Mouse (Mus musculus) megakaryocyte progenitor cell, adult 5-6 weeks (primary cell): ENCODE measurements around the gene Cdon. TPM values are rescaled to one million over a fixed set of nuclear protein-coding genes. Genes with fewer than 3 reads are reported as not detected.

ENCODE experiments used
- ATAC-seq: replicated peaks from 2 replicates; pipeline ENCODE4 v1.8.0; 2016; ENCODE audit warnings: mild to moderate bottlenecking, moderate TSS enrichment, inconsistent platforms; ENCODE audit not compliant: poor library complexity
- total RNA-seq, 2 experiments: library from RNA; stranded (forward) in 1 of 2; stranded (reverse) in 1 of 2; fragments of 157-497, 149-512 nt in 1 of 2; fragments of 200-1000 nt in 1 of 2; gene quantifications; 2 replicates each; pipeline versions ENCODE4 v1.2.3 to v1.2.4; 2015 to 2017

Gene Cdon
- total RNA-seq, 2 experiments from 2014 or later: 0.37 to 0.67 TPM

- ATAC-seq: no peak
Observed at GRCm38 (mm10) chr9:35539001-35539750, 118.2 kb downstream of the Cdon start.

GRCm38 (mm10) chr9:35541024-35541423 is 120.1 kb downstream of the Cdon start:
- no peak for ATAC-seq

GRCm38 (mm10) chr9:35541488-35541887 is 120.6 kb downstream of the Cdon start:
- ATAC-seq: peak; percentile 81

GRCm38 (mm10) chr9:35541941-35542340 is 121.0 kb downstream of the Cdon start:
- no peak for ATAC-seq

- ATAC-seq: peak; percentile 41
Observed at GRCm38 (mm10) chr9:35543099-35543860, 122.4 kb downstream of the Cdon start.

- no peak for ATAC-seq
Observed at GRCm38 (mm10) chr9:35544666-35545065, 123.7 kb downstream of the Cdon start.

GRCm38 (mm10) chr9:35545704-35546103 is 124.8 kb downstream of the Cdon start:
- ATAC-seq: no peak

- peak; percentile 90 for ATAC-seq
Observed at GRCm38 (mm10) chr9:35546745-35547144, 125.8 kb downstream of the Cdon start.

GRCm38 (mm10) chr9:35548455-35548854 is 127.5 kb downstream of the Cdon start:
- ATAC-seq: no peak

GRCm38 (mm10) chr9:35556494-35557102 is 135.7 kb downstream of the Cdon start:
- ATAC-seq: no peak

Other genes starting within 250 kb of the Cdon start
- 64.1 and 67.6 TPM in 2 replicates for gene Dcps, start 245.1 kb upstream of the Cdon start, total RNA-seq (2015)
- gene Dcps, start 245.1 kb upstream of the Cdon start, total RNA-seq (2017): 56.2 and 64.9 TPM in 2 replicates
- 82.6 and 84.3 TPM in 2 replicates for gene Srpr, start 221.0 kb upstream of the Cdon start, total RNA-seq (2015)
- gene Srpr, start 221.0 kb upstream of the Cdon start, total RNA-seq (2017): 61.6 and 61.7 TPM in 2 replicates
- 7.0 and 7.7 TPM in 2 replicates for gene Tirap, start 220.8 kb upstream of the Cdon start, total RNA-seq (2015)
- gene Tirap, start 220.8 kb upstream of the Cdon start, total RNA-seq (2017): 10.3 and 10.4 TPM in 2 replicates
- 12.7 and 13.6 TPM in 2 replicates for gene Foxred1, start 210.1 kb upstream of the Cdon start, total RNA-seq (2015)
- gene Foxred1, start 210.1 kb upstream of the Cdon start, total RNA-seq (2017): 42.8 and 44.8 TPM in 2 replicates
- gene Fam118b, start 153.3 kb upstream of the Cdon start, total RNA-seq (2015): 36.4 and 52.1 TPM in 2 replicates
- gene Fam118b, start 153.3 kb upstream of the Cdon start, total RNA-seq (2017): 12.0 TPM in 2 replicates
- gene Rpusd4, start 153.3 kb upstream of the Cdon start, total RNA-seq (2015): 16.5 and 22.6 TPM in 2 replicates
- gene Rpusd4, start 153.3 kb upstream of the Cdon start, total RNA-seq (2017): 19.9 and 23.9 TPM in 2 replicates
- not detected in 2 replicates for gene Gm1113, start 97.1 kb downstream of the Cdon start, total RNA-seq (2015)
- gene Gm1113, start 97.1 kb downstream of the Cdon start, total RNA-seq (2017): not detected in 2 replicates
- 0.05 TPM in 1 of 2 replicates, not detected in the other for gene Ddx25, start 137.4 kb downstream of the Cdon start, total RNA-seq (2015)
- gene Ddx25, start 137.4 kb downstream of the Cdon start, total RNA-seq (2017): 0.03 TPM in 1 of 2 replicates, not detected in the other
- 25.5 and 28.8 TPM in 2 replicates for gene Pus3, start 137.5 kb downstream of the Cdon start, total RNA-seq (2015)
- 22.3 and 23.7 TPM in 2 replicates for gene Pus3, start 137.5 kb downstream of the Cdon start, total RNA-seq (2017)
- 0.57 TPM in 1 of 2 replicates, not detected in the other for gene Pate2, start 149.2 kb downstream of the Cdon start, total RNA-seq (2015)
- gene Pate2, start 149.2 kb downstream of the Cdon start, total RNA-seq (2017): 0.54 TPM in 1 of 2 replicates, not detected in the other
- gene Hyls1, start 149.3 kb downstream of the Cdon start, total RNA-seq (2015): 9.7 and 12.6 TPM in 2 replicates
- 12.7 and 14.1 TPM in 2 replicates for gene Hyls1, start 149.3 kb downstream of the Cdon start, total RNA-seq (2017)
- gene Pate4, start 190.8 kb downstream of the Cdon start, total RNA-seq (2015): not detected in 2 replicates
- not detected in 2 replicates for gene Pate4, start 190.8 kb downstream of the Cdon start, total RNA-seq (2017)
- gene Pate3, start 227.1 kb downstream of the Cdon start, total RNA-seq (2015): not detected in 2 replicates
- not detected in 2 replicates for gene Pate3, start 227.1 kb downstream of the Cdon start, total RNA-seq (2017)